Mouse (Mus musculus): ENCODE measurements around the gene Tbk1.
A peak's percentile ranks its signal among the peaks of the same experiment; 100 is the strongest.

Tbk1 gene

GRCm38 (mm10) chr10:121586675-121587370 is at the start of gene Tbk1:
Gene Tbk1 (minus strand): TSS chr10:121586787.
- peak; percentile 95 for DNase-seq

DNA sequence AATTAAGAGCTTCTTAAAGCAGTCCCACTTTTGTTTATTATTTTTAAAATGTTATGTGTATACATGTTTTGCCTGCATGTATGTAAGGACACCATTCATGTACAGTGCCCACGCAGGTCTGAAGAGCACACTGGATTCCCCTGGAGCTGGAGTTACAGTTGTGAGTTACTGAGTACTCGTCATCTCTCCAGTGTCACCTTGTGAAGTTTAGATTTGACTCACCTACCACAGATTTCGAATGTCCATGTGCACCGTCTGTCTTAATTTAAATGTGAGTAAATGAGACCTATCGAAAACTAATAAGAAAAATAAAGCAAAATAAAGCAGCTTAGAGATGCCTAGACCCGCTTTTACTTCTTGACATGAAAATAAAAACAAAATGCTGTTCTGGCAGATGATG is 49.7 kb upstream of the Tbk1 start:
- DNase-seq = no peak

GRCm38 (mm10) chr10:121634159-121634558 is 47.6 kb upstream of the Tbk1 start:
- no peak for DNase-seq

DNA sequence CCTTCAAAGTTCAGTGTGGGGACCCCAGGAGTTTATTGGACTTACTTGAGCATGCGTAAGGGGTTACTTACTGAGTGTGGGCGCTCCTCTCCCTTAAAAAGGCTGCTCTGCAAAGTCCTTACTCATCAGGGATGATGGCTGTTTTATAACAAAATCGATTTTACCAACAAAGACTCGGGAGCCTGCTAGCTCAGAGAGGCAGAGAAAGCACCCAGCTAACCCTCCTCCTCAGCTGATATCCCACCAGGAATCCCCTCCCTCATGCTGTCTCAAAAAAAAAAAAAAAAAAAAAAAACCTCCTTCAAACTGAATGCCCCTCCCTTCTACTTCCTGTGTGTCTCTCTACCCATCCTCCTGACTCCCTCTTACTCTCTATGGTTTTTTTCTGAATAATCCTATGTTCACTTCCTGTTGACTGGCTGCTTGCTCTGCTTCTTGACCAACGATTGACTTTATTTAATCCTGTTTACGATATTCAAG is 42.0 kb upstream of the Tbk1 start:
- DNase-seq = no peak

DNA sequence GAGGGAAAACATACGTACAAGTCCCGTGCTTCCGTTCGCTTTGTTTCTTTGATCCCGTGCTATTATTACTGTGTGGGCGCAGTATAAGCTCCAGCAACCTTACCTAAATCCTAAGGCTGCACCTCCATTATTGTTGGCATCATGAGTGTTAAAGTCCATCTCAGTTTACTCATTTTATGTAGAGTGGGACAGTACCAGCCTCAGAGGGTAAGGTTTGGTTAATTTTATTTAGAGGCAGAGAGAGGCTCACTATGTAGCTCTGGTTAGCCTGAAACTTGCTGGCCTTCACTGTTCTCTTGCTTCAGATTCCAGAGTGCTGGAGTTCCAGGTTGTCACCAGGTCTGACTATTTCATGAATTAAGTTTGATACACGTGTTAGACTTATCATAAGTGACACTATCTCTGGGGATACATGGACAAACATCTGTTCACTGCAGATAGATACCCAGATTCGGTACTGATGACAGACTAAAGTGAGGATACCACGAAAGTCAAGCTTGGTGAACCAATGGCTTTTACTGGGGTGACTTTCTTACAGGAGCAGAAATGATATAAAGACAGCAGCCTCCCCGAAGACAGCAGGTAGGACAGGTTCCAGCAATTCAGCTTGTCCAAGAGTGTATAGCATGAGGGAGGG is 40.7 kb upstream of the Tbk1 start:
- DNase-seq = no peak

DNA sequence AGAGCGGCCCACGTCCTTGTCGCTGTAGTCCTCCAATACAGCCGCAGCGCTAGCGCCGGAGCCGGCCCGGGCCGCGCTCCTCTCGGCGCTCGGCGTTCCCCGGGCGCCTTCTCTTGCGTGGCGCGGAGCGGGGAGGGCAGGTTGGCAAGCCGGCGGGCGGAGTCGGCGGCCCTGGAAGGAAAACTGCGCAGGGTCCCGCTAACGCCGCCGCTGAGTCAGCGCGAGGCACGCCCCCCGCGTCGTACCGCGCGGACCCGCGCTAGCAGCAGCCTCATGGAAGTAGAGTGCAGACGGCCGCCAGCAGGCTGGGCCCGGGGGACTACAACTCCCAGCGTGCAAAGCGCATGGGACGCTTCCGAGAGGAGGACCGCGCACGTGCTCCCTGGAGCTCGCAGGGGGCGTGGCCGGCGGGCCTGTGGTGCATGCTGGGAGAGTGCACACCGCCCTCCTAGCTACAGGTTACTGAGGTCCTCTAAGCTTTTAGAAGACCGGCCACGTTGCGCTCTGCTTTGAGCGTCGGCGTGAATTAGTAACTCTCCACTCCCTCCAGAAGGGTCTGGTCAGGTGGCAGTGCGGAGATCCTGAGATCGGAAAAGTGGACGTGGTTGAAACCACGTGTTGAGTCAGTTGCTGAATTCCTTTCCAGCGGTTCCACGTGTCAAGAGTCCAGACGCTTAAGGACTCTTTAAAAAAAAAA is 39.7 kb upstream of the Tbk1 start, which contains the start of gene Xpot:
Gene Xpot, minus strand, starts transcription at position 147 of the 697 bp plus-strand sequence.
- peak; percentile 100 for DNase-seq

- no peak for DNase-seq
These were observed 39.0 kb upstream of the Tbk1 start for GRCm38 (mm10) chr10:121625407-121626185.

DNA sequence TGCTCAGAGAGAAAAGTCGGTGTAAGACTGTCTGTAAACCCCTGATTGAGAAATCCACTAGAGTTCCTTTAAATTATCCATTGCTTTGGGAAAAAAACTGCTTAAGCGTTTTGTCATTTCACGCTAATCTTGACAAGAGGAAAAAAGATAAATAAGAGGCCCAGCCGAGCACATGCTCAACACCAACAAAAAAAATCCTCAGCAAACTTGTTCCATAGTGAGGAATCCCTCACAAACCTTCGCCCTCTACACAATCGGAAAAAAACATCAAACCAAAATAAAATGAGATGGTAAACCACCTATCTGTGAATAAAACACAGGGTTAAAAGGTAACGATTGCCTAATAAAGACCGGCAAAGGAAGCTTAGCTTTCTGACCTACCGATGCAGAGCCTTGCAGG is 38.4 kb upstream of the Tbk1 start:
- DNase-seq = no peak

GRCm38 (mm10) chr10:121623670-121624069 is 37.1 kb upstream of the Tbk1 start:
- no peak for DNase-seq

- DNase-seq = no peak
These were observed 35.8 kb upstream of the Tbk1 start for GRCm38 (mm10) chr10:121622431-121622830.

GRCm38 (mm10) chr10:121615935-121616334 is 29.3 kb upstream of the Tbk1 start:
- no peak for DNase-seq

DNA sequence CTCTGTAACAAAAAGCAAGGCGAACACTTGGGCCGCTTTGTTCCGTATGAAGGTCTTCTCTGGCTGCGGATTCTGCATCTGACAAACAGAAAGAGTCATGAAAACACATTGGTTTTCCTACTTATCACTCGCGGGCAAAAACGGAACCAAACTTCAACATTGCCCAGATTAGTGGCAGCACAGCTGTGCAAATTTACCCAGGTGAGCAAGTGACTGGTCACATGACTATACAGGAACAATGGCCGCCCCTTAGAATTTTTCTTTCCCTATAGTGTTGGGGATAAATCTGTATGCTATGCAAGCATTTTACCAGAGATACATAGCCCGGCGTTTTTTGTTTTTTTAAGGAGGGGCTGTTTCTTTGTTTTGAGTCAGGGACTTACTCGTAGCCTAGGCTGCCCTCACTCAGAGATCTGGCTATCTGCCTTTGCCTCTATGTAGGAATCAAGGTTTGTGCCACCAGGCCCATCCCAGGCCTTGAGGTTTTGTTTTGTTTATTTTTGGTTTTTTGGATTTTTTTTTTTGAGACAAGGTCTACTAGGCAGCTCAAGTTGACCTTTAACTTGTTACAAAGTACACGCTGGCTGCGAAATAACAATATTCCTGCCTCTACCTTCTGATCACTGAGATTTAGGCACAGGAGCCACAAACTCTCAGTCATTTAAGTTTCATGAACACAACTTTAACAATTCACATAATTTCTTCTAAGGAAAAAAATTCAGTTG is 28.7 kb upstream of the Tbk1 start:
- no peak for DNase-seq

- DNase-seq = no peak
These were observed 27.0 kb upstream of the Tbk1 start for GRCm38 (mm10) chr10:121613570-121613969.

DNA sequence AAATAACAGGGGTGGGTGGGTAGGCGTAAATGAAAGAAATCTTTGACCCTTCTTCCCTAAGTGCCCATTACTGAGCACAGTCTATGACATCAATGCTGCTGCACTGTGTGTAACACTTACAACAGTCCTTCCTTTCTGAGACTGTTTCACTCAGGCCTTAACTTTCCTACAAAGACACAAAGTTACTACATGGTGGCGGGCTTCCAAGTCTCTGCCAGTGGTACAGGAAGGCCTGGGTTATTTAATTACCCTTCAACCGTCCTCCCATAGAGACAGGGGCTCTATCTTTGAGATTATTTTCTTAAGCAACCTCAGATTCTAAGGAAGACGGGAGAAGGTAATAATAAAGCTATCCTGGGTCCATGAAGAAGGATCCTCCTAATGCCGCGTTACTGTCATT is 25.9 kb upstream of the Tbk1 start:
- DNase-seq = no peak

GRCm38 (mm10) chr10:121611587-121611986 is 25.0 kb upstream of the Tbk1 start:
- no peak for DNase-seq

DNA sequence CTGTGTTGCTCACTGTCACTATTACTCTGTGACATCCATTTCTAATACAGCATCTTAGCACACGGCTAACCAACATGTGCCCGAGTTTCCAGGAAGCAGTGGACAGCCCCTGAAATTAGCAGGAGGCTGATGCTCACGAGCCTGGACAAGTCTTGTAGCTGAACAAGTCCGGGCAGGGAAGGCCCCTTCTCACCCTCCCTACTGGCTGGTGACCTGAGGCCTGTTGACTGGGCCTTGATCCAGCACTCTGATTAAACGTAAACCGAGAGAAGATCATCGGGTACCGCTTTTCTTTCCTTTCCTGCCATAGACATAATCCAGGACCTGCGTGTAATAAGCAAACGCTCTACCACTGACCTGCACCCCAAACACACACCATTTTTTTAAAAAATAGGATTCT is 21.6 kb upstream of the Tbk1 start:
- DNase-seq = no peak

DNA sequence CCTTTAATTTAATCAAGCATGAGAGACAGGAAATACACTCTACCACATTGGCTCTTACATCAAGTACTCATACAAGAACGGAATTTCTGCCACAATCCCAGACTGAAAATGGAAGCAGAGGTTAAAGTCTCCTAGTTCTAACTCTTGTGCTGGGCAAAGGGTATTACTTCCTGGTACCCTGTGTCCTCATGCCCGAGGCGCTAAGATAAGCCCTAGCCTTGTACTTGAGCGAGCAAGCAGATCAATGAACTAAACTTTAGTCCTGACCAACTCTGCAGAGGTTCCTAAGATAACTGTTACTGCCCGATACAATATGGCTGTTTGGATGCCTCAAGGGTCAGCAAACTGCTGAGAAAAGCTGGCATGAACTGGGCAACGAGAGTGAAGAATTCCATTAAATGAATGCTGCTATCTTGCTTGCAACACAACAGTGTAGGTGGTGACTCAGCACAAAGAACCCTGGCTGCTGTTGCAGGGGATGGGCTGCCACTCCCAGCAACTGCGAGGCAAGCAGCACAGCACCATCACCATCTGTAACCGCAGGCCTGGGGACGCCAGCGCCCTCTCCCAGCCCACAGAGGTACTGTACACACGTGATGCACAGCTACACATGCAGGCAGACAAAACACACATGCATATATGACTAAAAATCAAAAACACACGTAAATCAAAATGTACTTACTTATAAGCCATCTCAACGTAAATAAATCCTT is 18.2 kb upstream of the Tbk1 start:
- no peak for DNase-seq

- no peak for DNase-seq
These were observed 17.0 kb upstream of the Tbk1 start for GRCm38 (mm10) chr10:121603556-121603955.

DNA sequence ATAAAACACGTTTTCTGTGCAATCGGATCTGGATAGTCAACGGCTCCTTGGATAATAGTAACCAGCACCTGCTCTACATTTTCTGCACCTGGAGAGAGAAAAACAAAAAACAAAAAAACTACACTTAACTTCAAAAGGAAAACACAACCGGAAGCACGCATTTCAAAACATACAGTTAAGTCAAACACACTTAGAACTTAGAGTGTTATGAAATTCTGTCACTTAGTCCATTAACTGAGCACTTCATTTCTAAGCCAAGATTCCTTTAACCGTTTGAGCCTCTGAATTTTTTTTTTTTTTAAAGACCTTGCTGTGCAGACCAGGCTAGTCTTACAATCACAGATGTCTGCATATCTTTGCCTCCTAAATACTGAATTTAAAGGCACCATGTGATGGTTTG is 14.7 kb upstream of the Tbk1 start:
- no peak for DNase-seq

- DNase-seq = no peak
These were observed 10.0 kb upstream of the Tbk1 start for GRCm38 (mm10) chr10:121596580-121596979.

GRCm38 (mm10) chr10:121591106-121591505 is 4.5 kb upstream of the Tbk1 start:
- DNase-seq = no peak

DNA sequence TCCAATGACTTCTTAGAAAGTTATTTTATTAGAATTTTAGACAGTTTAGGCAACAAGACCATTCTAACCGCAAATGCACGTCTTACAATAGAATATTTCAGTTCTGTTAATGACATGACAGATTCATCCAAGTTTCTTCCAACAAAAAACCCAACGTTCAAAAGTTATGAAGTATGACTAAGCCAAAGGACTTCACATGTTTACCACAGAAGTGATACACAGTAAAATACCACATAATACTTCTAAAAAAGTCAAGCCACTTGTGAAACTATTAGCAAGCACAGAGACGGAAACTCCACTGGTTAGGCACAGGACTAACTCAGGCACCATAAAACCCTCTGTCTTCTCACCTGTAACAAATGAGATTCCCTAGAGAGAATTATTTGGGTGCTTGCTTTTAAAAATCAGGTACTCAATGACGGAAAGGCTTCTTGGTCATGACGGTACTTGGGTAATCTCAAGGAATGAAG is 819 bp upstream of the Tbk1 start:
- DNase-seq = no peak
